Mouse (Mus musculus): ENCODE data around the gene Inhbe.

GRCm38 (mm10) chr10:127348957-127349356 lies 5.3 kb downstream of the Inhbe start:
- TF ChIP-seq POLR2A (IDR thresholded peaks at IDR 0.05; ENCODE audit: insufficient read depth, low read length) (no peak), CTCF (IDR thresholded peaks at IDR 0.05; ENCODE audit: low read depth, low read length) (peak; percentile 71), EP300 (IDR thresholded peaks at IDR 0.05; ENCODE audit: insufficient read depth, low read depth, low read length) (no peak)
